Mouse (Mus musculus) WW6 (cell line): ENCODE measurements around the gene Ssbp2.
A peak's percentile ranks its signal among the peaks of the same experiment; 100 is the strongest.

ENCODE experiments used
- DNase-seq: peaks from one replicate; pipeline ENCODE4 v3.0.0-alpha.2; 2013; ENCODE audit warnings: low read depth, low spot score

The Ssbp2 gene

DNA sequence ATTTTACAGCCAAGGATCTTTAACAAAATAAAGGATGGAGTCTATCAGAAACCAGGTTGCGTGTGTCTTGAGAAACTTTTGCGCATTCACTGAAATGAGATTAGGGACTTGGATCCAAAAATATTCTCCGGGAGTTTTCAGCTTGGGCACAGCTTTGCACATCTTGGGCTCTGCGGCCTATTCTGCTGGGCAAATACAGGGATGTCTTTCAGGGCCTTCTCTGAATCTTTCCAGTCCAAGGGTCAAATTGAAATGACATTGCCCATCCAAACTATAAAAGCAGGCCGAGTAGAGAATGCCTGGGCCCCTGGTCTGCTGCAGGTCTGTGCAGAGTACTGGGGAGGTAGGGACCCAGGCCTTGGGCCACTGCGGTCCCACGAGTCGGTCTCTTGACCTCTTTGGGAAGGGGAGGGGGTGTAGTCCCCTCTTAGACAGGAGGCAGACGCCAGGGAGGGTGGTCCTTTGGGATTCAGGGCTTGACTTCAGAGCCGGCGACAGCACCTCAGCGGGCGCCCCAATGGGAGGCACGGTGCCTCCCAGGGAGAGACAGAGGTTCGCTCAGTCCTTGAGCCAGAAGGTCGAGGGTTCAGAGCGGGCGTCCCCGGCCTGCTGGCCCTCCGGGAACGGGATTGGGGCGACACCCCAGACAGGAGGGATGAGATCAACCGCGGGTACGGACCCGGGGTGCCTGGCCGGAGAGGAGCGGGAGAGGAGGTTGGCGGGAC, at the start of gene Ssbp2:
Ssbp2 (plus strand) TSS at position 388 of the 725 bp plus-strand sequence.
- DNase-seq: no peak

DNA sequence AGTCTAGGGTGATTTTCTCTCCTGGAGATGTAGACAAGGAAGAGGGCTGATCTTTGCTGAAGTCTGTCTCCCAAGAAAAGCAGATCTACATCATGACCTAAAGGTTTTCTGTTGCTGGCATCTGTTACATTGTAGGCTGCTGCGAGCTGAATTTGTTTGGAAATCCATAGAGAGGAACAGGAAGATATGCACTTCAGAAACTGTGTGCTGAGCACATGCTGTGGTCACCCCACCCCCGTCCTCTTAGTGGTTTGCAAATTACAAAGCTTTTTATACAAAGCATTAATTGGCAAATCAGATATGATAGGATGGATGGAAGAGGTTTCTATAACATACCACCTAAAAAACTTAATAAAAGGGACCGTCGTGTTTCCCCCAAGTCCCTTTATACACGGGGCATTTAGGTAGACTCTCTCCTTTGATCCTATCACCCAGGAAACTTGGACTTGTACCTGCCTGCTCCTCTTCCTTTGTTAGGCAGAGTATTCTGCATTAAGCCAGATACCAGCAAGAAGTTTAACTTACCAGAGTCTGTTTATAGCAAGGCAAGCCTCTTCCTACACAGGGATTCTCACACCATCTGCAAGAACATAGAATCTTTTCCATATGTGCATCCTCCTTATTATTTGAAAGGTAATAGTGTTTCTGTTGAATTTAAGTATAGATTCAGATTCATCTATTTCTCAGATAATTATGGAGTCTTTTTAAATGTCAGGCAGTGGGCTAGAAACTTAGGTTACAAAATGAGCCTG, 46.2 kb upstream of the Ssbp2 start:
- no peak for DNase-seq

DNA sequence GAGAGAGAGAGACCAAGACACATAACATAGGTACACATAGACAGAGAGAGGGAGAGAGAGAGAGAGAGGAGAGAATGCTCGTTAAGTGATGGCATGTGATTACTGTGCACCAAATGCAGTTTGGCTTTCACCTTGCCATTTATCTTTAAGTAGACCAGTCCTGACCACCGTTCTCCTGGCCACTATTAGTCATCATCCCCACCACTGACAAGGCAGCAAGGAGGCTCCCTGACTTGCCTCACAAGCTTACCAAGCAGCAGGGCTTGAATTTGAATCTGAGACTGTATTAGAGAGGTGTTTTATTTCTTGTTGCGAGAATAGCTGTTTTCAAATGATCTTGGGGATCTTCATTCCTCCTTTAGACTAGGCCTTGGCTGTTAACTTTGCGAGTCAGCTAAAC, 44.2 kb upstream of the Ssbp2 start:
- no peak for DNase-seq

DNA sequence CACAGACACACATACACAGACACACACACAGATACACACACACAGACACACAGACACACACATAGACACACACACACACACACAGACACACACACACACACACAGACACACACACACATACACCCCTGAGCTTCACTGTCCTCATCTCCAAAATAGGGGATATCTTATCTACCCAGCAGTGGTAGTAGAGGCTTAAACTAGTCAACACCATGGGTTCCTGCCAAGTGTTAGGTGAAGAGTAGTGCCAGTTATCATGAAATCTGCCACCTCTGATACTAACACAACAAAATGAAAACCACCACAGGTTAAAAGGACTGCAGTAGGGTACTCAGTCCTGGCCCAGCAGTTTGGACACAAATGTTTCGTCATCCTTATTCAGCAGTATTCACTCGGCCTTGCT, 43.4 kb upstream of the Ssbp2 start:
- no peak for DNase-seq

DNA sequence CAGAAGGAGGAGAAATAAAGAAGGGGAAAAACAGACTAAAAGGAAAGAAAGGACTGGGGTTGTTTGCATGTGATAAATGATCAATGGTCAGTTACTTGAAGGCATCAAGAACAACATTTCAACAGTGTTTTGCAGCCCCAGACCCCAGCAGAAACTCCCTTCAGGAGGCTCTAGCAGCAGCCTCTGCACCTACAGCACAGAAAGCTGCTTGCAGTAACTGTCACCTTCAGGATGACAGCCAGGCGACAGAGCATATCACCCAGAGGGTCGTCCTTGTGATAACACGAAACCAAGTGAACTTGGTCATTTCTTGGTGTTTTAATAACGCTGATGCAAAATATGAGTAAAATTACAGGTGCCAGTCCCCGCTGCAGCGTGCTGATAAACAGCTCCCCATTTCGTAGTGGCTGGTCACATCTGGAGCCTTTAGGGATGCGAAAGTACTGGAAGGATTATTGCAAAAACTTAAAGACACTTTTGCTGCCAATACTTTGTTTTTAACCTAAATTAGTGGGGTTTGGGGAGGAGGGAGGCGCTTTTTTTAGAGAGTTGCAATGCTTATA, 38.6 kb upstream of the Ssbp2 start:
- no peak for DNase-seq

DNA sequence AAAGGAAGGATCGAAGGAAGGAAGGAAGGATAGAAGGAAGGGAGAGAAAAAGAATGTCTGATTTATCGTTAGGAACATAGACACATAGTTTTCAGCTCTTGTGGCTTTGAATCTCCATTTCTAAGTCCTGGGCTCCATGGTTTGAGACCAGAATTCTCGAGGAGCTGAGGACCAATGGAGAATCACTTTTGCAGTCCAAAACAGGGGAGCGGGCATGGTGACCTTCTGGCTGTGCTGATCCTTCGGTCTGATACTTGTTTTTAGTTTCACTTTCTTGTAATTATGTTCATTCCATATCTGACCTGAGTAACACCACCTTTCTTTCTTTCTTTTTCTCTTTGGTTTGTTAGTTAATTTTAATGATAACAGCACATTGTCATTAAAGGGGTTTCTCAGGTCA, 29.2 kb upstream of the Ssbp2 start:
- no peak for DNase-seq

DNA sequence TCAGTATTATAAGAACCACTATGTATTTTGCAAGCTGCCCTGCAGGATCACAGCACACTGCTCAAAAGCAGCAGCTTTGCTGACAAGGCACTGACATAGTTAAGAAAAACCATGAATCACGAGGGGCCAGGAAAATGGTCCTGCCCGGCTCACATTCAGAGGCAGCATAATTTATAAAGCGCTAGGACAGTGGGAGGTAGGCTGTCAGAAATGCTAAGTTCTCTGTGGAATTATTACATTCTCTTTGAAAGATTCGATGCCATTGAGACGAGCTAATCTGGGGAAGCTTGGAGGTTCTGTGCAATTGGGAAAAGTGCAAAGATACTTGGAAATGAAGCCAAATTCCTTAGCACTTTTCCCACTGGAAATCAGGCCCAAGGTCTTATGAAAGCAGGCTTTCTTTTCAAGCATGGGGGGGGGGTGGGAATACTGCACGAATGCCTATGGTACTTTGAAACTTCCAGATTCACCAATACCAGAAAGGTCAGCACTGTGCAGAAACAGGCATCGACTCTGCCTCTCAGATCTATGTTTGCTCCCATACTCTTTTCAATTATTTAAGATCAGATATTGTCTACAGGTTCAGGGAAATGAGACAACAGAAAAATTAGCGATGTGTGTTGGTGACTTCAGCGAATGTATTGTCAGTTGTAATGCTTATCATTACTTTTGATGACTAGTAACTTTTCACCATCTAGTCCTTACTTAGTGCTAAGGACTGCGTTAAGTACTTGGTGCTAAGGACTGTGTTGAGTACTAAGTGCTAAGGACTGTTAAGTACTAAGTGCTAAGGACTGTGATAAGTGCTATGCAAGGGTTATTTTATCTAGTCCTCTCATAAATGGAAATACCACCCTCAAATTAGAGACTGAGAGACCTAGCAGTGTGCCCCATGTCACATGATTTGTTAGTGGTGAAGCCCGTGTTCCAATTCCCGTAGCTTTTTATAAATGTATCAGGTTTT, 28.4 kb upstream of the Ssbp2 start:
- no peak for DNase-seq

DNA sequence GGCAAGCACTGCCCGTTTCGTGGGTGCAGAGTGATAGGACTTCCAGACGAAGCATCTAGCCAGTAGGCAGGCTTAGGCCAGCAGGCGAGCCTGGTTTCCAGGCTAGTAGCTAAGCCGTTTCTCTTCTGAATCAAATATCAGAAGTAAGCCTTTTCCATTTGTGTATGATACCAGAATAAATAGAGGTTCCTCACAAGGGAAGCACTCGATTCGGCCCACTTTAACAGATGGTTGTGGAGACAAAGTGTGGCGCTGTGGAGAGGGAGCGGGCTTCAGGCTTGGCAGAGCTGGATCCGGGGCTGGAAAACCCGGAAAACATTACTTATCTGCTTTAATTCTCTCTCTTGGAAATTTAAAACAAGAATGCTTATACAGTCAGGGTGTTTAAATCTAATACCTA, 27.1 kb upstream of the Ssbp2 start:
- no peak for DNase-seq

DNA sequence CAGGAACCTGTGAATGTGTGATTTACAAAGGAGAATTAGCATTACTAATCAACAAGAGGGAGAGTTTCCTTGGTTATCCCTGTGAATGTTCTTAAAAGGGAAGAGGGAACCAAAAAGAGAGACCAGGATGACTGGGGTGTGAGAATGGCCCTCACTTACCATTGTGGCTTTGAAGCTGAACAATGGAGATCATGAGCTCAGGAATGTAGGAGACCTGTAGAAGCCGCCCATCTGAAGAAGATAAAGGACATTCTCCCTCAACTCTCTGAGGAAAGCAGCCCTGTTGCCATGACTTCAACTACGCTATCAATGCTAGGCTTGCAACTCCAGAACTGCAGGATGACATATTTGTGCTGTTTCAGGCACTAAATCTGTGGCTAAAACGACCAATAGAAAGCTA, 22.2 kb upstream of the Ssbp2 start:
- no peak for DNase-seq

DNA sequence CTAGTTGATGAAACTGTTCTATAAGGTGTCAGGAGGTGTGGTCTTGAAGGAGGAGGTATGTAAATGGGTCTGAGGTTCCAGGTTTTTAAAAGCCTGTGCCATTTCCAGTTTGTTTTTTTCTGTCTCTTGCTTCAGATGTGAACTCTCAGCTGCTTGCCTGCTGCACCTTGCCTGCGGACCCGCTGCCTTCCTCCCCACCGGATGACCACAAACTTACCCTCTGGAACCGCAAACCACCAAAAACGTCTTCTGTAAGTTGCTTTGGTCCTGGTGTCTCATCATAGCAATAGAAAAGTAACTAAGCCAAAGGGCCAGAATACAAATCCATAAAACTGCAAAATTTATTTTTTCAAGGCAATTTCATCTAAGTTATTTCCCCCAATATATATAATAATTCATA, 18.6 kb upstream of the Ssbp2 start:
- no peak for DNase-seq

DNA sequence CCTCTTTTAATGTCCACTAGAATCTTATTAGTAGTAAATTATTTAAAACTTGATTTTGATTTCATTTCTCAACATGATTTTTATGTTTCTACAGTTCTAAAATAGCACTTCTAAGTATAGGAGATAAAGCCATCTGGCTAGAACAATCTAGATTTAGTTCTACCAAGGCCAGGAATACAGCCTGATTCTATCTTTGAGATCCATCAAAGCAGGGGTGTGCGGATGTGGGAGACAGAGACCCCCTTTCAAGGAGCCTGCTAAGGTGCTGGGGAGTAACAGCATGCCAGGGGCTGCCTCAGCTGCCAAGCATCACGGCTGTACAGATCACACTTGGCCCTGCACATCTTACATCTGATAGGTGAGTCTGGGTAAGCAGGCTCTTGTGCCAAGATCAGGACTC, 13.4 kb upstream of the Ssbp2 start:
- DNase-seq: no peak

DNA sequence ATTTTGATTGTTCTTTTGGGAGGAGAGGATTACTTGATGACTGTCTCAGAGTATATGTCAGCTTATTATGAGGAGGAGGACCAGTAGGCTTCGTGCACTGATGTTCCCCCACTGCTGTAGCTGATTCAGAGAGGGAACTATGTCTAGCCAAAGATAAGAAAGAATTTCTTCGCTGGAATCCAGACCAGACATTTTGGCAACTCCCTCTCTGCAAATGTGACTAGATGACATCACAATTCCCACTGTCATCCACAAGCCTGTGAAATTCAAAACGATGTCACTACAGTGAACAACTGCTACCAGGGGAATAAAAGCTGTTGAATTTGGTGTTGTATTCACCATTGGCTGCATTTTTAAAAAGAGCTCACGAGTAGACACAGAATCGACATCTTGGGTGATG, 11.1 kb upstream of the Ssbp2 start:
- no peak for DNase-seq

DNA sequence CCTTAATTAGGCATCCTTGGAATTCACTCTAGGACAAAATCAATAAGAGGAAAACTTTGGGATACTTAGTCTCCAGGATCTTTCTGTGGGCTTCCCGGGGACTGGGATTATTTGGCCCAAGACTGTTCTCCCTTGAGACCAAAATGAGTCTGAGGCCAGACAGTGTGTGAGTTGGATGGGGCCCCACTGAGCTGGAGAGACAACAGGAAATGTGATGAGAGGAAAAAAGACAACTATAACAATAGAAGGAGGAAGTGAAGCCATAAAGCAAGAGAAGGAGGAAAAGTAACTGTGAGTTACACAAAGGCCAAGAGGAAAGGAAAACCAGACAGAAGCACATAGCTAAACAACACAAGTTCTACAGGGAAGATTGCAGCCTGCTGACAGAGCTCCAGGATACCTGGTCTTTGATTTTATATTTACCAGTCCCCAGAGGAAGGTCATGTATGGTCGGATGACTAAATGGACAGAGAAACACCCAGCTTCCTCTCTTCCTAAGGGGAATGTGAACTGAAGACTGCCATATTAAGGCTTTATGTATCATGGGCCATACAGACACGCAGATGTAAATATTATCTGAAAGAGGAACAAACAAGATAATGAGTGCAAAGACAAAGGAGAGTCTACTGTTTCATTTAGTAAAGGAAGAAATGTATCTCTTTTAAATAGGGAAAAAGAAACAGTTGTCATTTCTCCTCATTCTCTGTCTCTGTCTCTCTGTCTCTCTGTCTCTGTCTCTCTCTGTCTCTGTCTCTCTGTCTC, 8.5 kb upstream of the Ssbp2 start:
- DNase-seq: no peak

DNA sequence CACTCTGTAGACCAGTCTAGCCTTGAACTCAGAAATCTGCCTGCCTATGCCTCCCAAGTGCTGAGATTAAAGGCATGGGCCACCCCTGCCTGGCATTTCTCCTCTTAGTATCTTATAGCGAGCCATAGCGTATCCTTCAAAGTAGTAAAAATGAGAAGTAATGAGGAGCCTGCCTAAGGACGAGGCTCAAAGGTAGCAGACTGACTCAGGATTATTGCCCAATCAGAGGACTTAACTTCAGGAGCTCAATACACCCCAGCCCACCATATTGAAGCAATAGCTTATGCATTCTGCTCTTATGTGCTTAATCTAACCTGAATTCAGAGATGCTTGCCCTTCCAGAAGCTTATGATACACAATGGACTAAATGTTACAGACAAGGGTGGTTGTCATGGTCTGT, 7.8 kb upstream of the Ssbp2 start:
- DNase-seq: no peak

DNA sequence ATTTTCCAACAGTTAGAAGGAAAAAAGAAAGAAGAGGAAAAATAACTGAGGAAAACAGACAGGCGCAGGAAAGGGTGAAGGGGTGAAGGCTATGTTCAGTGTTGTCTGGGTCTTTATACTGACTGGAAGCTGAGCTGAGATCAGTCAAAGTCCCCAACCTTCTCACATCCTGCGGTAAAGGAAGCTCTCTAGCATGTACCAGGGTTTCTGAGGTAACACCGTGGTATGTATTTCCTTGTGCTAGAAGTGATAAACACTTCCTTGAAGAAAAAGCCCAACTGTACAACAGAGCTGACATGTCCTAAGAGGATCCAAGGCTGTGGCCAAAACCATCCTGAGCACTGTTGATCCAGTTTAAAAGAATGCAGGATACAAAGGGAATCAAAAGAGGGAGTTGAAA, 6.8 kb upstream of the Ssbp2 start:
- DNase-seq: no peak

DNA sequence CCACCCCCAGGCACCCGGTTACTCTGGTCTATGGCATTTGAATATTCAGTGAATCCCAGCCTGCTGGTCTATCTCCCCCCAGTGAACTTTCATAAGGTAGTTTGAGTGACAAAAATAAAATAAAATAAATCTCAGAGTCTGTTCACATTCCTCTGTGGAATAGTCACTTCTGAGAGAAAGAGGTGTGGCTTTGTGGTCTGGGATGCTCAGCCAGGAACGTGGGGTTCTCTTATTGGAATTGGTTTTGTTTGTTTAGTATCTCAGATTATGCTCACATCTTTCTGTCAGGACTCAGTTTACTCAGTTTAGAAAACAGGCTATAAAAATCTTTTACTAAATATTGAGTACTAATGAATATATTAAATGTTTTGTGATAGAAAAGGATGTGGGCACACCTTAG, 4.0 kb upstream of the Ssbp2 start:
- DNase-seq: no peak

DNA sequence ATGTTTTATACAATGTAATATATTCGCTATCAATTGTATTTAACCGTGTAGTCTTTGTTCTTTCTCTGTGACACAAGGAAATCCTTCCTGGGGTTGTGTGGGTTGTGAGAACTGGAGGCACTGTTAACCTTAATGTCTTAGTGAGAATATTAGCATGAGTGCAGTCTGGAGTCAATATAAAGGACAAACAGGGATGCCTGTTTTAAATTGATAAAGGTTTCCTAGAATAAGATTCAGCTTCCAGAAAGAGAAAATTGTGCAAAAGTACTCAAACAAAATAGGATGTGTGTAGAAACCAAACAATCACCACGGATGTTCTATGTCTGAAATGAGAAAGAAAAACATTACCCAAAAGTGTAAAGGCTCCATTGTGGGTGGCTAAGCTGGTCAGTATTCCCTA, 3.3 kb upstream of the Ssbp2 start:
- DNase-seq: no peak

DNA sequence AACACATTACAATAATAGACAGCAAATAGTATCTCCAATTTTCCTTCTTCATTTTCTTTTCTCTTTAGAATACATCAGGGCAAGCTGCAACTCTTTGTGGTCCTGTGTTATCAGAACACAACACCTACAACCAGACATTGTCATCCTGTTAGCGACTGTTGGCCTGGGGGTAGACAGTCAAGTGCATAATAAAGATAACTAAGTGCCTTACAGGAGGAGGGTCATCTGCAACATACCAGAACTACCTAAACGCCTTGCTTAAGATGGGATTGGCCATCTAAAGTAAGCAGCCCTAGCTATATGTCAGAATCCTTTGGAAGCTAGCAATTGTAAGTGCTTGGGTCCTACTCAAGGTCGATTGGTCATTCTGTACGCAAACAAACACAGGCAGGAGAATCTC, 2.1 kb upstream of the Ssbp2 start:
- no peak for DNase-seq

DNA sequence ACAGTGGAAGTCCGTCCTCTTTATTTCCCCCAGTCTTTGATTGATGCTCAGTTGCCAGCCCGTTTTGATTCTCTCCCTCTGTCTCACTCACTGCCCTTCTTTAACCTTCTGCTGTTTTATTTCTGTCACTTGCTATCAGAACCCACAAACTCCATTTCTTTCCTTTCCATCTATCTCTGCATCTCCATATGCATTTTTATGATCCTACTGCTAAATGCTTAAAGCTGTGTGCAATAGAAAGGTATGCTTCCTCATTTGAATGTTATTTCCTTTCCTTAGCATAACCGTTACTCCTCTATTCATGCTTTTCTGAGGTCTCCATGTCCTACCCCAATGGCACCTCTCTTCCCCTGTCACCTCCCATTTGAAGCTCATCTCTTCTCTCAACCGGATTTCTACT, 594 bp upstream of the Ssbp2 start:
- no peak for DNase-seq

DNA sequence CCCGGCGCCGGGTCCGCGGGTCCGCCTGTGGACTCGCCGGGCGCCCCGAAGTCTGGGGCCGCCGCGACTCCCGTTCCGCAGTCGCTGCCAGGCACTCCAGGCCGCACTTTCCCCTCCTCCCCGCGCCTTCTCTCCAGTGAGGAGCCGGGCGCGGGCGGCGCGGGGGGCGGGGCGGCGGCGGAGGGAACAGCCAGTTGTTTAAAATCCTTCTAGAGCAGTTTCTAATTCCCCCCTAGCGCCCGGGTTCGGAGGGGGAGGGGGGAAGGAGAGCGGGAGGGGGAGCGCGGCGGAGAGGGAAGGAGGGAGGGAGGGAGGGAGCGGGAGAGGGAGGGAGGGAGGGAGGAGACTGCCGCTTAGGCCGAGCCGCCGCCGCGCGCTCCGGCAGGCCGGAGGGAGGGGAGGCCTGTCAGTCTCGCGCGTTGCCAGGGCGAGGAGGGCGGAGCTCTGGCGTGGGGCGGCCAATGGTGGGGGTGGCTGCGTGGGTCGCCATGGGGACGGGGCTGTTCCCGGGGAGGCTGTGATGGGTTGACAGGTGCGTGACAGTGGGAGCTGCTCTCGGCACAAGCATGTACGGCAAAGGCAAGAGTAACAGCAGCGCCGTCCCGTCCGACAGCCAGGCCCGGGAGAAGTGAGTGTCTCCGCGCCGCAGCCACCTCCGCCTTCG, 670 bp downstream of the Ssbp2 start:
- DNase-seq: peak; percentile 89

DNA sequence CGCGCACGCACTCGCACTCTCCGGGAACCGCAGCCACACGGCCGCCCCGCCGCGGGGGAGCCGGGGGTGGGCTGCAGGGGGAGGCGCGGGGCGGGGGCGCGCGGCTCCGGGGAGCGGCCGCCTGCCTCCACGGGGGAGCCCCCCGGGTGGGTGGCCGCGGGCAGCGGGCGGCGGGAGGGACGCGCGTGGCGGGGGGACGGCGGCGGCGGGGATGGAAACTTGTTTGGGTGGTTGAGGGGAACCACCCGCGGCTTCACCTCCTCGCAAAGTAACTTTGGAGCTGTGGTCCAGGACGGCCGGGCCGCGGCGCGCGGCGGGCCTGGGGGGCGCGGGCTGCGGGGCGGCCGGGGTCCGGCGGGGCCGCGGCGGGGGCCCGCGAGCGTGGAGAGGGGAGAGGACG, 1.2 kb downstream of the Ssbp2 start:
- DNase-seq: no peak
